Mouse (Mus musculus): ENCODE data around the gene Zscan2.

Zscan2 gene

DNA sequence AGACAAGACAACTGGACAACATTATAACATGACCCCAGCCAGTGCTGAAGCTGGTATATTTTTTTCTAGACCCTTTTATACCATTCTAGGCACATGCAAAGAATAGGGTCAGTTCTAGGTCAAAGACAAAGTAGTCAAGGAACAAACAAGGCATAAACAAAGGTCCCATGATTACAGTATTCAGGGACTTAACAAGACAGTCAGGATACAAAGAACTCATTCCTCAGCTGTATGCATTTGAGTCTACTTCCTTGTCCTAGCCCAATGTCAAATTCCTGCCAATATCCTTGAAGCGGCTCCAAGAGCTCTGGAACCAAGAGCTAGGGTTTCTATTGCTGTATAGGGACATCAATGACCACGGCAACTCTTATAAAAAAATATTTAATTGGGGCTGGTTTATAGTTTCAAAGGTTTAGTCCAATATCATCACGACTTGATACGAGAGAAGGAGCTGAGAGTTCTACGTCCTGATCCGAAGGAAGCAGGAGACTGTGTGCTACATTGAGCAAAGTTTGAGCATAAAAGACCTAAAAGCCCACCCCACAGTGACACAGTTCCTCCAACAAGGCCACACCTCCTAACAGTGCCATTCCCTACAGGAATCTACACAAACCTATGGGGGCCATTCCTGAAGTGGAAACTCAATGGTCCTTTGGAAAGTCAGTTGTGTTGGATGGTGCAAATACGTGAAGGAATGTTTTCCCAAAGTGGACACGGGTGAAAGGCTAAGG is 16.6 kb upstream of the Zscan2 start:
- DNase-seq (ENCODE audit: low spot score) = no peak

DNA sequence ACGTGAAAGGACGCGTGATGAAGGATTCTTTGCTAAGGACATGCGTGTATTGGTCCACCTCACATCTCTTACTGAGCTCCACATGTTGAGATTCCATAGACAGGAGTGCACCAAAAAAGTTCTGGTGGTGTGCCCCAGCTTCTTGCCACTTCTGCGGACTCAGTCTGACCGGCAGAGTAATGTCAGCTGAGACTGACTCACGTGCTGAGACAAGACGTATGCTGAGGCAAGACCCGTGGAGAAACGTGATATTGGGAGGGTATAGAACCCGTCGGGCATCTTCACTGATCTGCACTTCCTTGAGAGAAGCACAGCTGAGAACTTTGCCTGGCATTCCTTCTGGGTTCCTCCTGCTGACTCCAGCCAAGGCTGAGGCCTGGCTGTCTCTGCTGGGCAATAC is 16.0 kb upstream of the Zscan2 start:
- DNase-seq (ENCODE audit: low spot score) = no peak

DNA sequence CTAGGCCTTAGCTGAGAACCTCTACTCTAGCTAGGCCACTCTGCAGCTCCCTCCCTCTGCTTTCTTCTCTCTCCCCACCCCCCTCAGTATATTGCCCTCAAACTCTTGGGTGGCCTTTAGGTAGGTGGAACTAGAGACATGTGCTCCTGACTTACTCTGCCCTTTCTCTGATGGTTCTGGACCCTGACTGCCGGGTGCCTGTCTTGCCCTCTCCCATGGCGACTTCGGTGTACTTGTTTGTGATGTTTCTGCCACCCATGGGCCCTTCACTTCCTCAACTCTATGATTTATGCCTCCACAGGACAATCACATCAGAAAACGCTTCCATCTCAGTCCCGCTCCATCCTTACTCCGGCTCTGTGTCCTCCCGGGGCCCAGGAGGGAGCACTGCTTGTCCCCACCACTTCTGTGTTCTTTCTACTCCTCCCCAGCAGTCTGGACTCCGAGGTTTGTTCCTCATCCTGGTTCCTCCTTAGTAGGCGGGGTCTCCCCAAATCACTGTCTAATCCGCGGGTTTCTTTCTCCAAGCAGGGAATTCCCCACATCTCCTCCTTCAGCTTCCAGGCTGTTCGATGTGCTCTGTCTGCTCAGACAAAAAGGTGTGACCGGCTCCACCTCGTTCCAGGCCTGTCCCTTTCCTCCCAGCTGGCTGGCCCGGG is 15.0 kb upstream of the Zscan2 start:
- DNase-seq (ENCODE audit: low spot score) = no peak

- DNase-seq (ENCODE audit: low spot score) = no peak
Observed at GRCm38 (mm10) chr7:80846280-80846678, 14.4 kb upstream of the Zscan2 start.

DNA sequence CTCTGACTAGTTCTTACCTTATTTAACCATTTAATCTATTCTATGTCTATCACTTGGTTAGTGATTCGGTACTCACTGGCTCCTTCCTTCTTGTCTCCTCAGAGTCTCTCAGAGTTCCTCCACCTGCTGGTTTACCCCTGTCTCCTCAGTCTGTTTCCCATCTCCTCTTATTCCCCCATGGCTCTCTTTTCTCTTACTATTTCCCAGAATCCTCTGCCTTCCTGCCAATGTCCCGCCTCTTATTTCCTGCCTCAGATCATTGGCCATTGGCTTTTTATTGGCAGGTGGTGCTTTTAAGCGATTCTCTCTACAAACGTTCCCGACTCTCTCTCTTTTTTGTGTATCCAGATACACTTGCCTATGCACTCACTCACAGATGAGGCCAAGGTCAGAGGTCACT is 14.0 kb upstream of the Zscan2 start:
- no peak for DNase-seq (ENCODE audit: low spot score)

DNA sequence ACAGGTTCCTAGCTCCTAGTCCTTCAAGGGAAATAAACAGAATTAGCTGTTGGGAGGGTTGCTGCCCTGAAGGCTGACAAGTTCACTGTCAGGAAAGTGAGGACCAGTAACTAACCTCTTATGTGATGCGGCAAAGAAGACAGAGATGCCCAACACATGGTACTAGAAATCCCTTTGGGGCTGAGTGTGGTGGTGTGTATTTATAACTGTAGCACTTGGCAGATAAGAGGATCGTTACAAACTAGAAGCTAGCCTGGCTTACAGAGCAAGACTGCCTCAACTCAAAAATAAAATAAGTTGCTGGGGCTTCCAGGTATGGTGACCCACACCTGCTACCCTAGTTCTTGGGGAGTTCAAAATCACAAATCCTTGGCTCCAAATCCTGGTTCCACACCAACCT is 11.5 kb upstream of the Zscan2 start:
- no peak for DNase-seq (ENCODE audit: low spot score)

GRCm38 (mm10) chr7:80849710-80850109 is 11.0 kb upstream of the Zscan2 start:
- DNase-seq (ENCODE audit: low spot score) = no peak

DNA sequence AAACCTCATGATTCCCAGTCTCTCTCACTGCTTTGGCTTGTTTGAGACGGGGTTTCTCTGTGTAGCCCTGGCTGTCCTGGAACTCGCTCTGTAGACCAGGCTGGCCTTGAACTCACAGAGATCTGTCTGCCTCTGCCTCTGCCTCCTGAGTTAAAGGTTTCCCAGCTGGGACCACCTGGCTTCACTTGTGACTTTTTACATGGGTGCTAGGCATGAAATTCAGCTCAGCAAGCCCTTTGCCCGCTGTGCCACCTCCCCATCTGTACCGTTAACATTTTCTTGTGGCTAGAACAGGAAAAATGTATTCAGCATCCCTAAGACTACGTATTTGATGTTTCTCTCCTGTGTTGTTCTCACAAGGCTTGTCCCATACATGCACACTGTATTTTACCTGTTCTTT is 10.2 kb upstream of the Zscan2 start:
- no peak for DNase-seq (ENCODE audit: low spot score)

- DNase-seq (ENCODE audit: low spot score) = no peak
Observed at GRCm38 (mm10) chr7:80853218-80853617, 7.5 kb upstream of the Zscan2 start.

GRCm38 (mm10) chr7:80855316-80855715 is 5.4 kb upstream of the Zscan2 start:
- no peak for DNase-seq (ENCODE audit: low spot score)

DNA sequence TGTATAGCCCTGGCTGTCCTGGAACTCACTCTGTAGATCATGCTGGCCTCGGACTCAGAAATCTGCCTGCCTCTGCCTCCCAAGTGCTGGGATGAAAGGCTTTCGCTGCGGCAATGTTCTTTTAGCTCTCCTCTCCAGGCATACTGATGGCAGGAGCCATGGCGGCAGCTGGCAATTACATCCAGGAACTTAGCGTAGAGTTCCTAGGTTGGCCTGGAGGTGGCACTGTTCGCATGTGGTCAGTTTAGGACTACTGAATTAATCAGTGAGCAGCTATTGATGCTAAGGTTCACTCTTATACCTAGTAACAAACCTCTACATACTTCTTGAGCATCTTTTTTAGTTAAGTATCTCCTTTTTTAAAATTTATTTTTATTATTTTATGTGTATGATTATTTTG is 3.5 kb upstream of the Zscan2 start:
- peak; percentile 70 for DNase-seq (ENCODE audit: low spot score)

DNA sequence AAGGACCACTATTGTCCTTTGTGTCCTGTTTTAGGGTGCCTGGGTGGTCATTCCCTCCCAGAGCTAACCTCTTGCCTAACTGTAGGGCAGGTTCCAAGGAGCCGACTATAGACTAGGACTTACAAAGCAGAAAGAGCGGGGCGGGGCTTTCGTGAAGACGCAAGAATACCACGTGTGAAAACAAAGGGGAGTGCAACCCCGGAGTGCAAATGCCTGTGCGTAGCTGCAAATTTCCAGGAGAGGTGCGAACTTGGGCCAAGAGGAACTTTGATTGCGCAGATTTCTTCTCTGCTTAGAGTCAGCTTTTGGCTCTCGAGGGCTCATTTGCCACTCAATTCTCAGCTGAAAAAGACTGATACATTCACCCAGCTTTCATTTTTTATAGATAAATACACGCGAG is 493 bp upstream of the Zscan2 start:
- DNase-seq (ENCODE audit: low spot score) = no peak

DNA sequence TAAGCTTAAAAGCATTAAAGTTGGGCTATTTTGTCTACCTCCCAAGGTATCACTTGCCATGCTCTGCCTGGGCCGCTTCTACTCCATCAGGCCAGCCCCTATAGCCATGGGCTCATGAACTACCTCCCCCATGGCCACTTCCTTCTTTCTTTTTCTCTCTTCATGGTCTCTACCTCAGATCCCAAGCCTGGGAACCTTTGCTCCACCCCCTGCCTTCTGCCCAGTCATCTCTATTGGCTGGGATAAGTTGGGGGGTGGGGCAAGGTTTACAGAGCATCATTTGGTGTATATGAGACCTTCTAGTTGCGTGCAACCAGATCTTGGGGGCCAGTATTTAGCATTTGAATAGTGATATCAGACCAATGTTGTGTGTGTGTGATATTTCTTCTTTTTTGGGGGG is 1.8 kb downstream of the Zscan2 start:
- no peak for DNase-seq (ENCODE audit: low spot score)

DNA sequence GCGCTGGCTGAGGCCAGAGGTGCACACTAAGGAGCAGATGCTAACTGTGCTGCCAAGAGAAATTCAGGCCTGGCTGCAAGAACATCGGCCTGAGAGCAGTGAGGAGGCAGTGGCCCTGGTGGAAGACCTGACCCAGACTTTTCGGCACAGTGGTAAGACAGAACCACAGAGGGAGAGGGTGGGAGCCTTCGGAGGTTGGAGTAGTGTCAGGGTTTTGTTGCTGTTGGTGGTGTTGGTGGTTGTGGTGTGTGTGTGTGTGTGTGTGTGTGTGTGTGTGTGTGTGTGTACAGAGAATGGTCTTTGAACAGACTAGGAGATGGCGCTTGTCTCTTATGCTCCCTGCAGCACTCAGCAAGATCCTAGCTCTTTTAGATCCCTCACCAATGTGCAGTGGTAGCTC is 2.8 kb downstream of the Zscan2 start:
- no peak for DNase-seq (ENCODE audit: low spot score)

- no peak for DNase-seq (ENCODE audit: low spot score)
Observed at GRCm38 (mm10) chr7:80864151-80864550, 3.4 kb downstream of the Zscan2 start.

GRCm38 (mm10) chr7:80864831-80865230 is 4.1 kb downstream of the Zscan2 start:
- DNase-seq (ENCODE audit: low spot score) = no peak

DNA sequence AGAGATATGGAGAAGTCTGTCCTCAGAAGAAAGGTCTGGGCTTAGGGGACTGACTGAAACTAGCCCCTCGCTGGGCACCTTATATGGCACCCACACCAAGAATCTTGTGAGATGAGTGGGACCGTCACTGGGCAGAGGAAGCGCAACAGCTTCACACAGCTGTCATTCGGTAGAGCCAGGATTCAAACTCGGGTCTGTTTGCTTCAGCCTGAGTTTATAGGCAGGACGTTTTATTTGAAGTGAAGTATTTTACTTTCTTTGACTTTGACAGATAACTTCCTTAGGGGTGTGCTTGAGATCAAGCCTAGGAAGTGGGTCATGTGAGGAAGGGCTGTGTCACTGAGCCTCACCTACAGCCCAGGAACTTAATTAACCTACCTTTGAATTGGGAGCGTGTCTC is 4.8 kb downstream of the Zscan2 start:
- no peak for DNase-seq (ENCODE audit: low spot score)

DNA sequence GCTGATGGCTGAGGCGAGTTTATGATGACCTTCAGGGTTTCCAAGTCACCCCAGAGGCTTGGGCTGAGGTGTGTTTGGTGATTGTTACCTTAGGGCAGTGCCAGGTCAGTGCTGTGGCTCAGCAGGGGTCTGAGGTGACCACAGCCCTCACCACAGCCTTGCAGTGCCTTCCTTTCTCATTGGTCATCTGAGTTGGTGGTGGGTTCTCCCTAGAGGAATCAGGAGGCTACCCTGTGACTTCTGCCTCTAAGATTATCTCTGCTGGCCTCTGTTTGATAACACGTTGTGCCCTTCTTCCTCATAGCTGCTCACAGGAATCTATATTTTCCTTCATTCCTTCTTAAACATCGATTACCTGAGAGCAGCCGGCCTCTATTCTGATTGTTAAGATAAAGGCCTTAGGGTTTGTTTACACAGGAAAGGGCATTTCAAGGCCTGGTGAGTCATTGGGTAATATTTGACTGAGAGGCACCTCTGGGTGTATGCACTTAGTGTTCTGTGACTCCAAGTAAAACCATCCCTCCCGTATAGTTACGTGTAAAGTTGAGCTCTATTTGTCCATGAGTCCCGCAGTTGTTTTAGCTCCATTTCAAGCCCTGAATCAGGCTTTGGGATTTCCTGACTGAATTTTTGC is 5.9 kb downstream of the Zscan2 start:
- DNase-seq (ENCODE audit: low spot score) = no peak

DNA sequence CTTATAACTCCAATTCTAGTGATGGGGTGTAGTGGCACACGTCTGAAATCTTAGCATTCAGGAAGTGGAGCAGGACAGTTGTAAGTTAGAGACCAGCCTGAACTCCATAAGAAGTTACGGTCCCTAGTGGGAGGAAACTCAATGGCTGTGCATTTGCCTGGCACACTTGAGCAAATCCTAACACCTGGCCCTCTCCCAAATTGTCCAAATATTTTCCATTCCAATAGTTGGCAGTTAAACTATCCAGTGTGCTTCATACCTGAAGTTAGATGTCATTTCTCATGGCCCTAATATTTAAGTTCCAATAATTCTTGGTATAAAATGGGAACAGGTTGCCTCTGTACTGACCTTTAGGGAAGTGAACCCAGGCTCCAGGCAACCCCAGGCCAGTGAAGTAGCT is 8.0 kb downstream of the Zscan2 start:
- DNase-seq (ENCODE audit: low spot score) = no peak

- no peak for DNase-seq (ENCODE audit: low spot score)
Observed at GRCm38 (mm10) chr7:80873038-80873437, 12.3 kb downstream of the Zscan2 start.

DNA sequence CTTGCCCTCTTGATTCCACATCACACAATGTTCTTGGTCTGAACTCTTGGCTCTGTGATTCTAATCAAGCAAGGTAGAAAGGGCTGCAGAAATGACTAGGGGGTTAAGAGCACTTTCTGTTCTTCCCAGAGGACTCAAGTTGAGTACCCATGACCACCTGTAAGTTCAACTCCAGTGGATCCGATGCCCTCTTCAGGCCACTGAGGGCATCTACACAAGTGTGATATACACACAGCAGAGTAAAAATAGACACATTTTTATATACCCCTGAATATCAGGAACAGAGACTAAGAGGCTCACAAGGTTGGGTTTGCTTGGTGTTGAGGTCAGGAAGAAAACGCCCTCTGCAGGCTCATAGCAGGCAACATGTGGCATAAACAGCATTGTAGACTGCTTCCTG is 12.9 kb downstream of the Zscan2 start:
- no peak for DNase-seq (ENCODE audit: low spot score)

DNA sequence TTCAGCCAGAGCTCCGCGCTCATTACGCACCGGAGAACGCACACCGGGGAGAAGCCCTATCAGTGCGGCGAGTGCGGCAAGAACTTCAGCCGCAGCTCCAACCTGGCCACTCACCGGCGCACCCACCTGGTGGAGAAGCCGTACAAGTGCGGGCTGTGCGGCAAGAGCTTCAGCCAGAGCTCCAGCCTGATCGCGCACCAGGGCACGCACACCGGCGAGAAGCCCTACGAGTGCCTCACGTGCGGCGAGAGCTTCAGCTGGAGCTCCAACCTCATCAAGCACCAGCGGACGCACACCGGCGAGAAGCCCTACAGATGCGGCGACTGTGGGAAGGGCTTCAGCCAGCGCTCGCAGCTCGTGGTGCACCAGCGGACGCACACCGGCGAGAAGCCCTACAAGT is 15.0 kb downstream of the Zscan2 start:
- DNase-seq (ENCODE audit: low spot score) = no peak

DNA sequence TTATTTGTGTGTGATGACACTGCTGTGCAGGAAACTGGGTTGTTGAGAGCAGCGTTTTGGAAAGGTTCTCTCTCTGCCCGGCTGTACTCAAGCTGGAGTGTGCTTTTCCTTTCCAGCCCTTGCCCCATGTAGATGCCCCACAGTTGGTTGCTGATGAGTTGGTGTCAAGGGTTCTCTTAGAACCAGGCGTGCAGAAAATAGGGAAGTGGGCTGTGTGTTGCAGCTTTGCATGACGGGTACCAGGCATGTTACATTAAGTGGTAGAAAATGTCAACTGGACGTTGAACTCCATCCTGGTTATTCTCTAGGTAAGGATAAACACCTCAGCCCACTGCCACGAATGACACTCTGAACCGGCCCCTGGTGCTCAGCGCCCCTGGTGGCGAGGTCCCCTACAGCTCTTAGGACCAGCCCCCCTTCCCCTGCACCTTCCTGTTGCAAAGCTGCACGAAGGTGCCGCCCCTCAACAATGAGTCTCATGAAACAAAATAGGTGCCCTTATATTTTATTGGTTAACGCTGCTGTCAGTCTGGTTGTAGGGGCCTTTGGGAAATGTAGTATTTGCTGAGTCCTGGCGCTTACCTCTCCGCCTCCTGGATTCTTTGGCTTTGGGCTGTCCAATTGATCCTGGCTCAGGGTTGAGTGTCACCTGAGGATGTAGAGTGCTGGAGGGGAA is 22.2 kb downstream of the Zscan2 start:
- peak; percentile 79 for DNase-seq (ENCODE audit: low spot score)

Data from left cerebral cortex, adult 11 months (tissue).